Mouse (Mus musculus): ENCODE results near the gene Arl6. TPM values are rescaled to one million over a fixed set of nuclear protein-coding genes. Genes with fewer than 3 reads are reported as not detected.

The Arl6 gene
- polyA plus RNA-seq, 1 experiment from 2014 or later, result 31.2 TPM

GRCm38 (mm10) chr16:59597256-59597655 lies 41.9 kb downstream of the Arl6 start:
- WGBS, result 97% methylated on average over 6 of the region's 6 CpGs
- no peak for ATAC-seq (ENCODE audit: insufficient number of reproducible peaks, insufficient read depth, low FRiP score, low read depth)

GRCm38 (mm10) chr16:59594714-59595113 lies 44.5 kb downstream of the Arl6 start:
- WGBS, result 73% methylated on average over 3 of the region's 3 CpGs
- Histone ChIP-seq H3K9ac (replicated peaks; ENCODE audit: low read depth, low read length) (no peak overlapping the region), H3K9me3 (ENCODE audit: control insufficient read depth, low read depth, low read length) (no peaks in the 10 kb centered on the region), H3K27me3 (ENCODE audit: control insufficient read depth, insufficient read depth, low read length) (no peaks in the 10 kb centered on the region), H3K4me1 (ENCODE audit: control insufficient read depth, insufficient read depth, low read length) (peaks cover 5% of the 10 kb centered on the region; the same call in 1 of the 2 replicates), H3K4me3 (ENCODE audit: low read depth, low read length) (no peak overlapping the region), H3K4me2 (replicated peaks; ENCODE audit: low read depth, low read length) (no peak overlapping the region), H3K27ac (ENCODE audit: low read length) (no peak overlapping the region), H3K36me3 (ENCODE audit: control insufficient read depth, insufficient read depth, low read length) (no peaks in the 10 kb centered on the region)
- ATAC-seq (ENCODE audit: insufficient number of reproducible peaks, insufficient read depth, low FRiP score, low read depth), result no peak

More at GRCm38 (mm10) chr16:59597256-59597655, 41.9 kb downstream of the Arl6 start:
- H3K27me3 ChIP-seq (ENCODE audit: control insufficient read depth, insufficient read depth, low read length), result no peaks in the 10 kb centered on the region
- no peak overlapping the region for H3K4me3 ChIP-seq (ENCODE audit: low read depth, low read length)
- H3K27ac ChIP-seq (ENCODE audit: low read length), result no peak overlapping the region
- no peak overlapping the region for H3K4me2 ChIP-seq (replicated peaks; ENCODE audit: low read depth, low read length)
- H3K4me1 ChIP-seq (ENCODE audit: control insufficient read depth, insufficient read depth, low read length), result peaks cover 5% of the 10 kb centered on the region; the same call in 1 of the 2 replicates
- no peaks in the 10 kb centered on the region for H3K36me3 ChIP-seq (ENCODE audit: control insufficient read depth, insufficient read depth, low read length)
- no peak overlapping the region for H3K9ac ChIP-seq (replicated peaks; ENCODE audit: low read depth, low read length)
- H3K9me3 ChIP-seq (ENCODE audit: control insufficient read depth, low read depth, low read length), result no peaks in the 10 kb centered on the region

GRCm38 (mm10) chr16:59590790-59591189 lies 48.4 kb downstream of the Arl6 start:
- no peaks in the 10 kb centered on the region for H3K9me3 ChIP-seq (ENCODE audit: control insufficient read depth, low read depth, low read length)
- H3K4me3 ChIP-seq (ENCODE audit: low read depth, low read length), result no peak overlapping the region
- no peaks in the 10 kb centered on the region for H3K27me3 ChIP-seq (ENCODE audit: control insufficient read depth, insufficient read depth, low read length)
- H3K4me1 ChIP-seq (ENCODE audit: control insufficient read depth, insufficient read depth, low read length), result 0 out of 2 replicates have a peak, but pooled peaks cover 7% of the 10 kb centered on the region
- 37% methylated on average over 6 of the region's 6 CpGs for WGBS
- no peak overlapping the region for H3K27ac ChIP-seq (ENCODE audit: low read length)
- H3K36me3 ChIP-seq (ENCODE audit: control insufficient read depth, insufficient read depth, low read length), result no peaks in the 10 kb centered on the region
- no peak overlapping the region for H3K9ac ChIP-seq (replicated peaks; ENCODE audit: low read depth, low read length)
- H3K4me2 ChIP-seq (replicated peaks; ENCODE audit: low read depth, low read length), result no peak overlapping the region
- no peak for ATAC-seq (ENCODE audit: insufficient number of reproducible peaks, insufficient read depth, low FRiP score, low read depth)

GRCm38 (mm10) chr16:59588351-59589025 lies 50.7 kb downstream of the Arl6 start:
- 90% methylated on average over 13 of the region's 13 CpGs for WGBS
- H3K36me3 ChIP-seq (ENCODE audit: control insufficient read depth, insufficient read depth, low read length), result no peaks in the 10 kb centered on the region
- H3K9ac ChIP-seq (replicated peaks; ENCODE audit: low read depth, low read length), result no peak overlapping the region
- 0 out of 2 replicates have a peak, but pooled peaks cover 7% of the 10 kb centered on the region for H3K4me1 ChIP-seq (ENCODE audit: control insufficient read depth, insufficient read depth, low read length)
- H3K27me3 ChIP-seq (ENCODE audit: control insufficient read depth, insufficient read depth, low read length), result no peaks in the 10 kb centered on the region
- no peaks in the 10 kb centered on the region for H3K9me3 ChIP-seq (ENCODE audit: control insufficient read depth, low read depth, low read length)
- no peak for ATAC-seq (ENCODE audit: insufficient number of reproducible peaks, insufficient read depth, low FRiP score, low read depth)
- H3K27ac ChIP-seq (ENCODE audit: low read length), result no peak overlapping the region
- no peak overlapping the region for H3K4me3 ChIP-seq (ENCODE audit: low read depth, low read length)
- H3K4me2 ChIP-seq (replicated peaks; ENCODE audit: low read depth, low read length), result no peak overlapping the region

- H3K9ac ChIP-seq (replicated peaks; ENCODE audit: low read depth, low read length), result no peak overlapping the region
- no peak for ATAC-seq (ENCODE audit: insufficient number of reproducible peaks, insufficient read depth, low FRiP score, low read depth)
- no peaks in the 10 kb centered on the region for H3K9me3 ChIP-seq (ENCODE audit: control insufficient read depth, low read depth, low read length)
- H3K4me1 ChIP-seq (ENCODE audit: control insufficient read depth, insufficient read depth, low read length), result 0 out of 2 replicates have a peak, but pooled peaks cover 7% of the 10 kb centered on the region
- no peak overlapping the region for H3K4me2 ChIP-seq (replicated peaks; ENCODE audit: low read depth, low read length)
- no peak overlapping the region for H3K4me3 ChIP-seq (ENCODE audit: low read depth, low read length)
- no peaks in the 10 kb centered on the region for H3K36me3 ChIP-seq (ENCODE audit: control insufficient read depth, insufficient read depth, low read length)
- whole genome bisulfite sequencing, result 74% methylated on average over 10 of the region's 10 CpGs
- no peak overlapping the region for H3K27ac ChIP-seq (ENCODE audit: low read length)
- H3K27me3 ChIP-seq (ENCODE audit: control insufficient read depth, insufficient read depth, low read length), result no peaks in the 10 kb centered on the region
Observed at GRCm38 (mm10) chr16:59587816-59588215, 51.4 kb downstream of the Arl6 start.

GRCm38 (mm10) chr16:59586911-59587310 lies 52.3 kb downstream of the Arl6 start:
- Histone ChIP-seq H3K4me2 (replicated peaks; ENCODE audit: low read depth, low read length) (no peak overlapping the region), H3K27me3 (ENCODE audit: control insufficient read depth, insufficient read depth, low read length) (no peaks in the 10 kb centered on the region), H3K4me1 (ENCODE audit: control insufficient read depth, insufficient read depth, low read length) (0 out of 2 replicates have a peak, but pooled peaks cover 7% of the 10 kb centered on the region), H3K9ac (replicated peaks; ENCODE audit: low read depth, low read length) (no peak overlapping the region), H3K27ac (ENCODE audit: low read length) (no peak overlapping the region), H3K4me3 (ENCODE audit: low read depth, low read length) (no peak overlapping the region), H3K36me3 (ENCODE audit: control insufficient read depth, insufficient read depth, low read length) (no peaks in the 10 kb centered on the region), H3K9me3 (ENCODE audit: control insufficient read depth, low read depth, low read length) (no peaks in the 10 kb centered on the region)
- 91% methylated on average over 8 of the region's 8 CpGs for WGBS
- ATAC-seq (ENCODE audit: insufficient number of reproducible peaks, insufficient read depth, low FRiP score, low read depth), result no peak

- no peak overlapping the region for H3K4me3 ChIP-seq (ENCODE audit: low read depth, low read length)
- no peaks in the 10 kb centered on the region for H3K9me3 ChIP-seq (ENCODE audit: control insufficient read depth, low read depth, low read length)
- no peak overlapping the region for H3K4me2 ChIP-seq (replicated peaks; ENCODE audit: low read depth, low read length)
- H3K27ac ChIP-seq (ENCODE audit: low read length), result no peak overlapping the region
- H3K36me3 ChIP-seq (ENCODE audit: control insufficient read depth, insufficient read depth, low read length), result no peaks in the 10 kb centered on the region
- H3K27me3 ChIP-seq (ENCODE audit: control insufficient read depth, insufficient read depth, low read length), result no peaks in the 10 kb centered on the region
- WGBS, result 37% methylated on average over 6 of the region's 6 CpGs
- H3K9ac ChIP-seq (replicated peaks; ENCODE audit: low read depth, low read length), result no peak overlapping the region
- ATAC-seq (ENCODE audit: insufficient number of reproducible peaks, insufficient read depth, low FRiP score, low read depth), result 0 out of 2 replicates have a peak, but pooled peaks have one; percentile 25
- H3K4me1 ChIP-seq (ENCODE audit: control insufficient read depth, insufficient read depth, low read length), result 0 out of 2 replicates have a peak, but pooled peaks cover 7% of the 10 kb centered on the region
Observed at GRCm38 (mm10) chr16:59586276-59586675, 52.9 kb downstream of the Arl6 start.

GRCm38 (mm10) chr16:59585706-59586244 lies 53.4 kb downstream of the Arl6 start:
- no peak overlapping the region for H3K9ac ChIP-seq (replicated peaks; ENCODE audit: low read depth, low read length)
- no peak overlapping the region for H3K4me2 ChIP-seq (replicated peaks; ENCODE audit: low read depth, low read length)
- no peaks in the 10 kb centered on the region for H3K36me3 ChIP-seq (ENCODE audit: control insufficient read depth, insufficient read depth, low read length)
- H3K4me1 ChIP-seq (ENCODE audit: control insufficient read depth, insufficient read depth, low read length), result 0 out of 2 replicates have a peak, but pooled peaks cover 7% of the 10 kb centered on the region
- H3K27me3 ChIP-seq (ENCODE audit: control insufficient read depth, insufficient read depth, low read length), result no peaks in the 10 kb centered on the region
- WGBS, result 68% methylated on average over 4 of the region's 4 CpGs
- ATAC-seq (ENCODE audit: insufficient number of reproducible peaks, insufficient read depth, low FRiP score, low read depth), result 0 out of 2 replicates have a peak, but pooled peaks have one; percentile 34
- H3K9me3 ChIP-seq (ENCODE audit: control insufficient read depth, low read depth, low read length), result no peaks in the 10 kb centered on the region
- H3K27ac ChIP-seq (ENCODE audit: low read length), result no peak overlapping the region
- H3K4me3 ChIP-seq (ENCODE audit: low read depth, low read length), result no peak overlapping the region
